Mouse (Mus musculus) CD4-positive naive resting alpha-beta T cell, adult 76 days (primary cell): Measurements from ENCODE around the gene Mtr. TPM values are rescaled to one million over a fixed set of nuclear protein-coding genes. Genes with fewer than 3 reads are reported as not detected.

Experiments
- total RNA-seq: library from RNA; stranded (reverse); gene quantifications from one replicate; pipeline ENCODE4 v1.2.4, GENCODE M21; 2023

The Mtr gene
- 37.1 TPM for total RNA-seq

DNA sequence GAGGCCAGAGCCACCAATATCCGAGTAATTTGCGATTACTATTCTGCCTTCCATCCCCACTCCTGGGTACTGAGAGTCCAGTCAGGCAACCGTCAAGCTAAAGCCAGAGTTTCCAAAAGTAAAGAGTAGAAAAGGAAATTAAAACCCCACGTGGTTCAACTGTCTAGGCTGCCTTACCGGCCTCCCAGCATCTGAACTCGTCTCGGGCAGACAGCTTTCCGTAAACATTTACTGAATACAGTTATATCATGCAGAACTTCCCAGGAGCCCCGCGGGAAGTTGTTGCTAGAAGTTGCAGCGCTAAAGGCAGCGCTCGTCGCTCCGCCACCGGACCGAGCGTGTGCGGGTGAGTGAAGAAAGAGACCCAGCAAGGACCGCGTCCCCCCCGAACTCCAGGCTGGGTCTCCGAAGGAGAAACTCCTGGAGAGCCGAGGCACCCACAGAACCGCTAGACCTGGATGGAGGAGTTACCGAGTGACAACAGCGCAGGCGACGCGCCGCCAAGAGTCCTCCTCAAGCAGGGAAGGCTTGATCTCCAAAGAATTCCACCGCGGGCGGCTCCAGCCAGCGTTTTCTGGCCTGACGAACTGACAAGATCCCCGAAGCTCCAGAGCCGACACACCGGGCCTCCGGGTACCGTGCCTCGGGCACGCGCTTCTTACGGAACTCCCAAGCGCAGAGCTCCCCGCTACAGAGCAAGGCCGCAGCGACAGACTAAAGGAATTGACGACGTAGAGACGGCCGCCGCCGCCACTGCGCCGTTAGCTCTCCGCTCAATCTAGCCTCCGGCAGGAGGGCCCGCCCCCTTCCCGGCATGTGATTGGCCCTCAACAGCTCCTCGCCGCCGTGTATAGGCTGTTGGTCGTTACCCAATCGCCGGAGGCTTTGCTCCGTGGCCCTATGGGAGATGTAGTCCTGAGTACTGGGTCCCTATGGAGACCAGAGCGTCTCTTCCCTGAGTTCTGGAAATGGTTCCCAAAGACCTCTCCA is at the start of gene Mtr:
Gene Mtr (minus strand): TSS at position 723 of the 990 bp plus-strand sequence.

Other genes starting within 250 kb of the Mtr start
- 0.23 TPM for gene Ryr2, start 151.2 kb downstream of the Mtr start, total RNA-seq
- 6.4 TPM for gene Actn2, start 82.6 kb upstream of the Mtr start, total RNA-seq
- gene Heatr1, start 136.9 kb upstream of the Mtr start, total RNA-seq = 87.7 TPM
- 88.8 TPM for gene Lgals8, start 206.8 kb upstream of the Mtr start, total RNA-seq